In genomic region chr9:102713797-102714196, GRCm38 (mm10) we compare ENCODE assay signal across 9 mouse cellular contexts. TPM values are rescaled to one million over a fixed set of nuclear protein-coding genes. Genes with fewer than 3 reads are reported as not detected.
A peak's percentile ranks its signal among the peaks of the same experiment; 100 is the strongest.
DNase-seq lines count a peak whose midpoint lies in the region; ATAC-seq and TF ChIP-seq lines count a peak whose summit lies in the region.
"Had no signal": no experiment of that assay in that cellular context is flagged by ENCODE, and none has a peak within 500 bp of the region (broad histone marks: within the 10 kb centered on the region; RNA-seq: fewer than 3 reads in every experiment).

No protein-coding gene starts in this region.

- WGBS in liver, adult 2 months: 72% methylated on average over 2 of the region's 2 CpGs
- WGBS in liver, embryonic 11.5 days: 36% methylated on average over 2 of the region's 2 CpGs

- H3K79me2 ChIP-seq in liver, adult 2 months (ENCODE audit: control insufficient read depth, insufficient read depth, low read length): peaks cover 10% of the 10 kb centered on the region; the same call in 1 of the 2 replicates

- H3K36me3 ChIP-seq in liver, adult 2 months (ENCODE audit: control insufficient read depth, insufficient read depth, low read length): no peaks in the 10 kb centered on the region
- no peaks in the 10 kb centered on the region for H3K36me3 ChIP-seq in liver, embryonic 11.5 days (ENCODE audit: control insufficient read depth, insufficient read depth, low read length)
- H3K36me3 ChIP-seq: hindbrain, embryonic 15.5 days had no signal

- no peak overlapping the region for H3K9ac ChIP-seq in liver, adult 2 months (ENCODE audit: low read depth, low read length)
- H3K9ac ChIP-seq in liver, embryonic 11.5 days (ENCODE audit: low read depth, low read length): no peak overlapping the region
- H3K9ac ChIP-seq: hindbrain, embryonic 15.5 days had no signal

- peak; percentile 82 for TF ChIP-seq CTCF in liver, adult 2 months (IDR thresholded peaks at IDR 0.05; ENCODE audit: low read depth, low read length)

- no peaks in the 10 kb centered on the region for H3K27me3 ChIP-seq in liver, adult 2 months (ENCODE audit: control insufficient read depth, insufficient read depth, low read length)
- H3K27me3 ChIP-seq in liver, embryonic 11.5 days (replicated peaks; ENCODE audit: control insufficient read depth, insufficient read depth, low read length): peaks cover 33% of the 10 kb centered on the region
- H3K27me3 ChIP-seq: hindbrain, embryonic 15.5 days had no signal

- no peaks in the 10 kb centered on the region for H3K9me3 ChIP-seq in liver, embryonic 11.5 days (ENCODE audit: control insufficient read depth, low read length)
- H3K9me3 ChIP-seq: hindbrain, embryonic 15.5 days had no signal

- no peak overlapping the region for H3K27ac ChIP-seq in liver, adult 2 months (replicated peaks; ENCODE audit: insufficient read depth, low read depth, low read length)
- H3K27ac ChIP-seq in liver, embryonic 11.5 days (ENCODE audit: low read depth, low read length): no peak overlapping the region
- H3K27ac ChIP-seq: hindbrain, embryonic 15.5 days had no signal

- no peak overlapping the region for H3K4me2 ChIP-seq in liver, embryonic 11.5 days
- H3K4me2 ChIP-seq: hindbrain, embryonic 15.5 days had no signal

- H3K4me3 ChIP-seq in liver, adult 2 months (ENCODE audit: insufficient read depth, low read depth, low read length): no peak overlapping the region
- no peak overlapping the region for H3K4me3 ChIP-seq in liver, embryonic 11.5 days (ENCODE audit: low read depth, low read length)
- H3K4me3 ChIP-seq: hindbrain, embryonic 15.5 days had no signal

- ATAC-seq in liver, embryonic 11.5 days (replicated peaks; ENCODE audit: low FRiP score): no peak
- no peak for ATAC-seq in activated CD4-positive, CD25-positive, alpha-beta regulatory T cell, adult 4 months

- peak; percentile 56 to 68 for DNase-seq in cerebellum, postnatal 14 days
- DNase-seq in cerebellum, adult 11-12 months: no peak
- DNase-seq in liver, adult 2 months (ENCODE audit: extremely low read depth, low read depth, low spot score): no peak
- no peak for DNase-seq in liver, embryonic 11.5 days (ENCODE audit: low spot score)
- peak; percentile 63 to 67 for DNase-seq in adrenal gland, adult 18-20 months (ENCODE audit: low spot score in 2 of 2)
- peak; percentile 58 to 79 for DNase-seq in kidney, adult 8-10 months
- DNase-seq in retina, embryonic 14.5 days (ENCODE audit: low spot score): peak; percentile 72

- TF ChIP-seq POLR2A in liver, adult 2 months (IDR thresholded peaks at IDR 0.05; ENCODE audit: extremely low read depth, insufficient read depth, low read length): no peak

- H3K4me1 ChIP-seq in liver, adult 2 months (ENCODE audit: control insufficient read depth, insufficient read depth, low read length): peaks cover 12% of the 10 kb centered on the region
- H3K4me1 ChIP-seq in liver, embryonic 11.5 days (replicated peaks; ENCODE audit: control insufficient read depth, insufficient read depth, low read length): peaks cover 12% of the 10 kb centered on the region

RNA-seq across cellular contexts. Expression of gene Amotl2, which starts 2.7 kb away (rescaled TPM):
- 19.9 and 21.5 TPM in 2 replicates for total RNA-seq in liver, adult 2 months (2014; rRNA removed)
- polyA plus RNA-seq in liver, adult 2 months (2012; rRNA removed): 9.2 and 14.0 TPM in 2 replicates
- 17.4 and 18.8 TPM in 2 replicates for polyA plus RNA-seq in liver, embryonic 11.5 days (2014; fragmentation: Nextera tagmentation; extraction: Ambion mirVana)
- total RNA-seq in adrenal gland, adult 18-20 months (2021): 100 to 1,000 TPM in 1 of 2 experiments, 10 to 100 TPM in 1; 73.0 to 202 TPM
- not detected for polyA plus RNA-seq in activated CD4-positive, CD25-positive, alpha-beta regulatory T cell, adult 4 months (2017; shearing (Covaris generic))

Comparison
In these comparisons a context has a peak if more than half of its experiments do, and no peak if none do; other contexts are left out.
1. DNase-seq: peak in cerebellum, postnatal 14 days (2 of 2), adrenal gland, adult 18-20 months (2 of 2), kidney, adult 8-10 months (2 of 2) and retina, embryonic 14.5 days (single experiment); none in cerebellum, adult 11-12 months (single experiment), liver, adult 2 months (single experiment) and liver, embryonic 11.5 days (single experiment).